Mouse (Mus musculus): ENCODE measurements around the gene Ranbp3l.
"Not testable (repeated sequence)": the region's sequence is repeated elsewhere in the genome, so short reads cannot be mapped to it uniquely, and the experiment has no call there.

DNA sequence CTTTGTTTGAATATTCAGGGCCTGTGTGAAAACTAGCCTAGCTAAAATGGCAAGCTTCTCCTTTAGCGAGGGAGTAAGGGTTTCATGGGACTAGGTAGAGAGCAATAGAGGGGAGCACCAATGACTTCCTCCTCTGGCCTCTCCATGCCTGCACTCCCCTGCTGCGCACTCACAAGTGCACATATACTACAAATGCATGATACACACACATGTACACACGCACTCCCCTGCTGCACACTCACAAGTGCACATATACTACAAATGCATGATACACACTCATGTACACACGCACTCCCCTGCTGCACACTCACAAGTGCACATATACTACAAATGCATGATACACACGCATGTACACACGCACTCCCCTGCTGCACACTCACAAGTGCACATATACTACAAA, 47.7 kb downstream of the Ranbp3l start:
- TF ChIP-seq CTCF, POLR2A (IDR thresholded peaks at IDR 0.05; ENCODE audit: extremely low read depth, insufficient read depth, low read length): not testable (repeated sequence)

Data from cortical plate, adult 2 months (tissue).